15 mouse cellular contexts compared by ENCODE assay signal in genomic region chr12:55486923-55487674, GRCm38 (mm10). TPM values are rescaled to one million over a fixed set of nuclear protein-coding genes. Genes with fewer than 3 reads are reported as not detected.
DNase-seq lines count a peak whose midpoint lies in the region; ATAC-seq and TF ChIP-seq lines count a peak whose summit lies in the region.
"Had no signal": no experiment of that assay in that cellular context is flagged by ENCODE, and none has a peak within 500 bp of the region (broad histone marks: within the 10 kb centered on the region; RNA-seq: fewer than 3 reads in every experiment).

No protein-coding gene starts in this region.

- H3K27ac ChIP-seq in heart, embryonic 15.5 days, result peak overlapping the region; percentile 26
- peak overlapping the region; percentile 44 for H3K27ac ChIP-seq in lung, postnatal 0 days (ENCODE audit: low read length)
- 0 out of 2 replicates have a peak overlapping the region, but pooled peaks have one; percentile 3 for H3K27ac ChIP-seq in intestine, embryonic 15.5 days
- H3K27ac ChIP-seq in midbrain, embryonic 16.5 days (ENCODE audit: low read length), result no peak overlapping the region
- H3K27ac ChIP-seq: embryonic facial prominence, embryonic 12.5 days; forebrain, embryonic 13.5 days; hindbrain, embryonic 15.5 days; midbrain, embryonic 13.5 days; neural tube, embryonic 12.5 days had no signal

- no peak for ATAC-seq in heart, embryonic 15.5 days (replicated peaks; ENCODE audit: insufficient number of reproducible peaks, insufficient read depth, low FRiP score, low read depth)
- no peak for ATAC-seq in lung, postnatal 0 days
- ATAC-seq in intestine, embryonic 15.5 days, result no peak
- no peak for ATAC-seq in midbrain, embryonic 16.5 days
- ATAC-seq: forebrain, embryonic 13.5 days; midbrain, embryonic 13.5 days; Patski had no signal

- no peak overlapping the region for H3K9ac ChIP-seq in heart, embryonic 15.5 days
- H3K9ac ChIP-seq in lung, postnatal 0 days (replicated peaks; ENCODE audit: low read depth), result no peak overlapping the region
- no peak overlapping the region for H3K9ac ChIP-seq in intestine, embryonic 15.5 days
- H3K9ac ChIP-seq in midbrain, embryonic 16.5 days (ENCODE audit: low read depth, low read length), result no peak overlapping the region
- H3K9ac ChIP-seq: embryonic facial prominence, embryonic 12.5 days; forebrain, embryonic 13.5 days; hindbrain, embryonic 15.5 days; midbrain, embryonic 13.5 days; neural tube, embryonic 12.5 days had no signal

- H3K4me2 ChIP-seq in heart, embryonic 15.5 days, result no peak overlapping the region
- no peak overlapping the region for H3K4me2 ChIP-seq in lung, postnatal 0 days (replicated peaks; ENCODE audit: low read depth, low read length)
- H3K4me2 ChIP-seq in intestine, embryonic 15.5 days (replicated peaks), result no peak overlapping the region
- no peak overlapping the region for H3K4me2 ChIP-seq in midbrain, embryonic 16.5 days (ENCODE audit: low read length)
- H3K4me2 ChIP-seq: embryonic facial prominence, embryonic 12.5 days; forebrain, embryonic 13.5 days; hindbrain, embryonic 15.5 days; midbrain, embryonic 13.5 days; neural tube, embryonic 12.5 days had no signal

- no peak overlapping the region for H3K4me3 ChIP-seq in heart, embryonic 15.5 days
- H3K4me3 ChIP-seq in lung, postnatal 0 days (ENCODE audit: low read depth, low read length), result no peak overlapping the region
- no peak overlapping the region for H3K4me3 ChIP-seq in intestine, embryonic 15.5 days (replicated peaks)
- H3K4me3 ChIP-seq in midbrain, embryonic 16.5 days (ENCODE audit: low read depth, low read length), result no peak overlapping the region
- H3K4me3 ChIP-seq: embryonic facial prominence, embryonic 12.5 days; forebrain, embryonic 13.5 days; hindbrain, embryonic 15.5 days; midbrain, embryonic 13.5 days; neural tube, embryonic 12.5 days had no signal

- H3K27me3 ChIP-seq in heart, embryonic 15.5 days, result no peaks in the 10 kb centered on the region
- H3K27me3 ChIP-seq in lung, postnatal 0 days (replicated peaks; ENCODE audit: insufficient read depth, low read length), result no peaks in the 10 kb centered on the region
- no peaks in the 10 kb centered on the region for H3K27me3 ChIP-seq in intestine, embryonic 15.5 days (replicated peaks)
- no peaks in the 10 kb centered on the region for H3K27me3 ChIP-seq in midbrain, embryonic 16.5 days (ENCODE audit: control insufficient read depth, insufficient read depth, low read depth, low read length)
- H3K27me3 ChIP-seq: embryonic facial prominence, embryonic 12.5 days; forebrain, embryonic 13.5 days; hindbrain, embryonic 15.5 days; midbrain, embryonic 13.5 days; neural tube, embryonic 12.5 days; Patski had no signal

- H3K9me3 ChIP-seq in heart, embryonic 15.5 days (replicated peaks), result no peaks in the 10 kb centered on the region
- H3K9me3 ChIP-seq in lung, postnatal 0 days (ENCODE audit: low read length), result no peaks in the 10 kb centered on the region
- no peaks in the 10 kb centered on the region for H3K9me3 ChIP-seq in intestine, embryonic 15.5 days
- H3K9me3 ChIP-seq in midbrain, embryonic 16.5 days (replicated peaks; ENCODE audit: control insufficient read depth, low read length, poor library complexity, severe bottlenecking), result no peaks in the 10 kb centered on the region
- H3K9me3 ChIP-seq: embryonic facial prominence, embryonic 12.5 days; forebrain, embryonic 13.5 days; hindbrain, embryonic 15.5 days; midbrain, embryonic 13.5 days; neural tube, embryonic 12.5 days had no signal

- H3K36me3 ChIP-seq in heart, embryonic 15.5 days, result peaks cover 37% of the 10 kb centered on the region
- H3K36me3 ChIP-seq in lung, postnatal 0 days (ENCODE audit: insufficient read depth, low read length), result peaks cover 36% of the 10 kb centered on the region
- peaks cover 7% of the 10 kb centered on the region; the same call in 1 of the 2 replicates for H3K36me3 ChIP-seq in intestine, embryonic 15.5 days
- H3K36me3 ChIP-seq in midbrain, embryonic 16.5 days (ENCODE audit: control insufficient read depth, insufficient read depth, low read length), result peaks cover 10% of the 10 kb centered on the region; the same call in 1 of the 2 replicates

- H3K4me1 ChIP-seq in heart, embryonic 15.5 days (replicated peaks), result peaks cover 26% of the 10 kb centered on the region
- H3K4me1 ChIP-seq in lung, postnatal 0 days (ENCODE audit: insufficient read depth, low read depth, low read length), result peaks cover 9% of the 10 kb centered on the region; the same call in 1 of the 2 replicates
- H3K4me1 ChIP-seq in intestine, embryonic 15.5 days (replicated peaks), result peaks cover 14% of the 10 kb centered on the region
- H3K4me1 ChIP-seq in midbrain, embryonic 16.5 days (ENCODE audit: control insufficient read depth, insufficient read depth, low read length), result peaks cover 9% of the 10 kb centered on the region

- no peak for TF ChIP-seq CTCF in lung, postnatal 0 days (IDR thresholded peaks at IDR 0.05)

- 67% methylated on average over 18 of the region's 18 CpGs for WGBS in heart, embryonic 15.5 days
- WGBS in lung, postnatal 0 days, result 55% methylated on average over 18 of the region's 18 CpGs
- 63% methylated on average over 18 of the region's 18 CpGs for WGBS in intestine, embryonic 15.5 days
- WGBS in midbrain, embryonic 16.5 days, result 83% methylated on average over 18 of the region's 18 CpGs

- TF ChIP-seq EP300 in lung, postnatal 0 days (IDR thresholded peaks at IDR 0.05), result peak; percentile 42

- no peak for DNase-seq in heart, adult 9 months (ENCODE audit: low spot score in 2 of 2)
- peak; percentile 40 for DNase-seq in lung, postnatal 0 days (ENCODE audit: low spot score)
- no peak for DNase-seq in lung, postnatal 4 days
- DNase-seq in naive thymus-derived CD4-positive, alpha-beta T cell, adult 2 months (ENCODE audit: low read depth), result peak; percentile 17
- DNase-seq in layer of hippocampus, postnatal 36 days, result no peak
- DNase-seq: cerebellum, postnatal 25 days had no signal

RNA-seq across cellular contexts. Expression of gene Nfkbia, which starts 5.3 kb away (rescaled TPM):
- polyA plus RNA-seq in heart, embryonic 15.5 days (2015; fragmentation: Nextera tagmentation; extraction: Ambion mirVana), result 61.4 and 82.5 TPM in 2 replicates
- polyA plus RNA-seq in lung, postnatal 0 days (2015; fragmentation: Nextera tagmentation; extraction: Ambion mirVana), result 184 and 297 TPM in 2 replicates
- 72.5 and 74.2 TPM in 2 replicates for polyA plus RNA-seq in intestine, embryonic 15.5 days (2015; fragmentation: Nextera tagmentation; extraction: Ambion mirVana)
- polyA plus RNA-seq in midbrain, embryonic 16.5 days (2015; fragmentation: Nextera tagmentation; extraction: Ambion mirVana), result 55.2 and 64.3 TPM in 2 replicates
- total RNA-seq in layer of hippocampus, postnatal 36 days (2021), result 10 to 100 TPM; 36.5 to 44.3 TPM

Comparison
In these comparisons a context has a peak if more than half of its experiments do, and no peak if none do; other contexts are left out.
1. DNase-seq: peak in lung, postnatal 0 days (single experiment) and naive thymus-derived CD4-positive, alpha-beta T cell, adult 2 months (single experiment); none in heart, adult 9 months (0 of 2), lung, postnatal 4 days (0 of 2) and layer of hippocampus, postnatal 36 days (0 of 2).